Mouse (Mus musculus): ENCODE data around the gene Repin1. TPM values are rescaled to one million over a fixed set of nuclear protein-coding genes. Genes with fewer than 3 reads are reported as not detected.
A peak's percentile ranks its signal among the peaks of the same experiment; 100 is the strongest.

The Repin1 gene
- polyA plus RNA-seq, 1 experiment from 2014 or later = 47.0 TPM

DNA sequence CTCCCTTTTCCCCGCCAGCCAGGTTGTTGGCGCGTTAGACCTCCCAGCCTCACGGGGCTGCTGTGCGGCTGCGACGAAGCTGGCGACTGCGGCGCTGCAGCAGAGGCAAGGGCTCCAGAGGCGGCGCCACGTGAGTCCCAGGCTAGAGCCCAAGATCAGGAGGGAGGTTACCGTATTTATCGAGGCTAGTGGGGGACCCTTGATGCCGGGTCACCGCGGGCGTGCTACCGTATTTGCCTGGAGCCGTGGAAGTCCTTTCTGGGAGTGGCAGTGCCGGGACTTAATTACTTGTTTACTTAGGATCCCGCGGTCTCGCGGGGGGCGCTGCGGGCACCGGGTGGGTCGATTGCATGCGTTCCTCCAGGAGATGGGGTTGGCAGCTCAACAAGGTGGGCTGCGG lies 33.3 kb downstream of the Repin1 start:
- Histone ChIP-seq H3K9me3 (ENCODE audit: control insufficient read depth, low read length) (no peaks in the 10 kb centered on the region), H3K4me1 (ENCODE audit: control insufficient read depth, insufficient read depth, low read length) (peaks cover 7% of the 10 kb centered on the region; the same call in 1 of the 2 replicates), H3K9ac (replicated peaks; ENCODE audit: low read length) (peak overlapping the region; percentile 32), H3K27ac (replicated peaks; ENCODE audit: low read depth, low read length) (no peak overlapping the region), H3K4me2 (ENCODE audit: low read length) (peak overlapping the region; percentile 75), H3K36me3 (ENCODE audit: control insufficient read depth, insufficient read depth, low read length) (0 out of 2 replicates have a peak, but pooled peaks cover under 1% of the 10 kb centered on the region), H3K4me3 (replicated peaks; ENCODE audit: low read depth, low read length) (peak overlapping the region; percentile 40), H3K27me3 (ENCODE audit: control insufficient read depth, insufficient read depth, low read length) (peaks cover 16% of the 10 kb centered on the region)
- WGBS = under 1% methylated on average over 32 of the region's 32 CpGs
- ATAC-seq (ENCODE audit: low FRiP score, low TSS enrichment) (0 out of 2 replicates have a peak, but pooled peaks have one; percentile 5), DNase-seq (peak; percentile 80)

- no peak overlapping the region for H3K27ac ChIP-seq (replicated peaks; ENCODE audit: low read depth, low read length)
- peaks cover 16% of the 10 kb centered on the region for H3K27me3 ChIP-seq (ENCODE audit: control insufficient read depth, insufficient read depth, low read length)
- H3K36me3 ChIP-seq (ENCODE audit: control insufficient read depth, insufficient read depth, low read length) = no peaks in the 10 kb centered on the region
- WGBS = 2% methylated on average over 7 of the region's 7 CpGs
- DNase-seq (no peak), ATAC-seq (ENCODE audit: low FRiP score, low TSS enrichment) (peak; percentile 14; the same call in 1 of the 2 replicates)
- no peaks in the 10 kb centered on the region for H3K9me3 ChIP-seq (ENCODE audit: control insufficient read depth, low read length)
- peaks cover 7% of the 10 kb centered on the region; the same call in 1 of the 2 replicates for H3K4me1 ChIP-seq (ENCODE audit: control insufficient read depth, insufficient read depth, low read length)
- peak overlapping the region; percentile 32; the same call in 1 of the 2 replicates for H3K9ac ChIP-seq (replicated peaks; ENCODE audit: low read length)
- H3K4me3 ChIP-seq (replicated peaks; ENCODE audit: low read depth, low read length) = peak overlapping the region; percentile 40
- peak overlapping the region; percentile 75 for H3K4me2 ChIP-seq (ENCODE audit: low read length)
Measured at GRCm38 (mm10) chr6:48627511-48627924, 33.8 kb downstream of the Repin1 start.

GRCm38 (mm10) chr6:48628377-48628776 lies 34.7 kb downstream of the Repin1 start:
- ATAC-seq (ENCODE audit: low FRiP score, low TSS enrichment) = no peak
- H3K4me3 ChIP-seq (replicated peaks; ENCODE audit: low read depth, low read length) = no peak overlapping the region
- H3K36me3 ChIP-seq (ENCODE audit: control insufficient read depth, insufficient read depth, low read length) = no peaks in the 10 kb centered on the region
- DNase-seq = no peak
- no peaks in the 10 kb centered on the region for H3K9me3 ChIP-seq (ENCODE audit: control insufficient read depth, low read length)
- peaks cover 7% of the 10 kb centered on the region; the same call in 1 of the 2 replicates for H3K4me1 ChIP-seq (ENCODE audit: control insufficient read depth, insufficient read depth, low read length)
- peak overlapping the region; percentile 78; the same call in 1 of the 2 replicates for H3K4me2 ChIP-seq (ENCODE audit: low read length)
- no peak overlapping the region for H3K27ac ChIP-seq (replicated peaks; ENCODE audit: low read depth, low read length)
- 93% methylated on average over 3 of the region's 3 CpGs for WGBS
- peaks cover 16% of the 10 kb centered on the region for H3K27me3 ChIP-seq (ENCODE audit: control insufficient read depth, insufficient read depth, low read length)
- H3K9ac ChIP-seq (replicated peaks; ENCODE audit: low read length) = no peak overlapping the region

DNA sequence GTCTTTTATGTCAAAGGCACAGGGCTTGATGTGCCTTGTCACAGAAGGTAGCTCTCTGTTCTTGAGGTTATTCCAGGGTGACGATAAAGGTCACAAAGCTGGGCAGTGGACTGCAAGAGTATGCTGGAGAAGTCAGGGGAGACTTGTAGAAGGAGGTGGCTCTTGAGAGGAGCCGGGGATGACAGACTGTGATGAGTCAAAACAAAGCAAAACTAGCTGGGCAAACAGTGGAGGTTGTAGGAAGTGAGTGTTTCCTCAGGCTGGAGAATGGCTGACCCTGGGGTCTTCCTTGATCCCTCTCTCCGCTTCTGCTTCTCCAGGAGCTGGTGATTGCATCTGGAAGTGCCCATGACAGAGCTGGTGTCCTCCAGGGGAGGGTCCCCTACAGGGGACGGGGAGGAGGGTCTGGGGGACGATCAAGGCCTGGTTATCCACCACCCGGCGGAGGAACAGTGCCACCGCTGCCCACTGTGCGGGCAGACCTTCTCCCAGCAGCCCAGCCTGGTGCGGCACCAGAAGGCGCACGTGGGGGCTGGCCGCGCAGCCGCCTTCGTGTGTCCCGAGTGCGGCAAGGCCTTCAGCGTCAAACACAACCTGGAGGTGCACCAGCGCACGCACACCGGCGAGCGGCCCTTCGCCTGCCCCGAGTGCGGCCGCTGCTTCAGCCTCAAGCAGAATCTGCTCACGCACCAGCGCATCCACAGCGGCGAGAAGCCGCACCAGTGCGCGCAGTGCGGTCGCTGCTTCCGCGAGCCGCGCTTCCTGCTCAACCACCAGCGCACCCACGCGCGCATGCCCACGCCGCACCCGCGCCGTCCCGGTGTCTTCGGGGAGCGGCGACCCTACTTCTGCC lies 35.4 kb downstream of the Repin1 start:
- peak; percentile 76 for DNase-seq
- H3K27ac ChIP-seq (replicated peaks; ENCODE audit: low read depth, low read length) = peak overlapping the region; percentile 37; the same call in 1 of the 2 replicates
- 8% methylated on average over 54 of the region's 54 CpGs for WGBS
- ATAC-seq (ENCODE audit: low FRiP score, low TSS enrichment) = peak; percentile 66; the same call in 1 of the 2 replicates
- peak overlapping the region; percentile 43 for H3K4me3 ChIP-seq (replicated peaks; ENCODE audit: low read depth, low read length)
- peak overlapping the region; percentile 78 for H3K4me2 ChIP-seq (ENCODE audit: low read length)
- H3K9ac ChIP-seq (replicated peaks; ENCODE audit: low read length) = peak overlapping the region; percentile 54
- H3K9me3 ChIP-seq (ENCODE audit: control insufficient read depth, low read length) = no peaks in the 10 kb centered on the region
- no peaks in the 10 kb centered on the region for H3K36me3 ChIP-seq (ENCODE audit: control insufficient read depth, insufficient read depth, low read length)
- H3K4me1 ChIP-seq (ENCODE audit: control insufficient read depth, insufficient read depth, low read length) = peaks cover 7% of the 10 kb centered on the region; the same call in 1 of the 2 replicates
- H3K27me3 ChIP-seq (ENCODE audit: control insufficient read depth, insufficient read depth, low read length) = peaks cover 16% of the 10 kb centered on the region

DNA sequence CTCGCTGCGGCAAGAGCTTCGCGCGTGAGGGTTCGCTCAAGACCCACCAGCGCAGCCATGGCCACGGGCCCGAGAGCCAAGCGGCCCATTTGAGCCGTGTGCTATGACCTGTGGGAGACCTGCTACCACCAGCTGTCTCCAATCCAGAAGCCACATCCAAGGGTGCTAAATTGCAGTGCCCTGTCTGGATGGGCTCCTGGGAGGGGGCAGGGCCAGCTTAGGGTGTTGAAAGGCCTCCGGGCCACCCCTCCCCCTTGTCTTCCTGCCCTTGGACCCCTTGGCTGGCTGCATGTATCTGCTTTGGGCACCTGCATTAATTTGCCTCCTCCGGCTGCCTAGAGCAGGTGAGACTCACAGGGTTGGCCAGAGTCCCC lies 36.0 kb downstream of the Repin1 start:
- H3K4me3 ChIP-seq (replicated peaks; ENCODE audit: low read depth, low read length) = peak overlapping the region; percentile 43
- ATAC-seq (ENCODE audit: low FRiP score, low TSS enrichment) = 0 out of 2 replicates have a peak, but pooled peaks have one; percentile 22
- WGBS = 23% methylated on average over 13 of the region's 13 CpGs

DNA sequence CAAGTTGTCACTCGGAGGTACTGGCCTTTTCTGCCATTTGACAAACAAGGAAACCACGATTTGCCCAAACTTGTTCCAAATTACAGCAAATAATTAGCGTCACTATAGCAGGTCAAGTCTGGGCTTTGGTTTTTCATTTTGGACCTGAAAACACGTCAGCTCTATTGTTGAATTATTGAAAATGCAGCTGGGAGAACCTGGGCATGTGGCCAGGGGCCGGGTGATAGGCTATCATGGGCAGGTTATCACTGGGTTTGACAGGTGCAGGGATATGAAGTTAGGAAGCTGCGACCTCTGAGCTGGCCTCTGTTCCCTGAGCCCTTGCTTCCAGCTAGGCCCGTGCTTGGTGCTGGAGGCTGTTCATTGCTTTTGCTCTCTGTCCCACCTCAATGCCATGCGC lies 37.1 kb downstream of the Repin1 start:
- H3K27ac ChIP-seq (replicated peaks; ENCODE audit: low read depth, low read length) = no peak overlapping the region
- ATAC-seq (ENCODE audit: low FRiP score, low TSS enrichment) = no peak
- 88% methylated on average over 8 of the region's 8 CpGs for WGBS

More for the DNA sequence above, 36.0 kb downstream of the Repin1 start:
- Histone ChIP-seq H3K36me3 (ENCODE audit: control insufficient read depth, insufficient read depth, low read length) (no peaks in the 10 kb centered on the region), H3K9ac (replicated peaks; ENCODE audit: low read length) (peak overlapping the region; percentile 54), H3K27me3 (ENCODE audit: control insufficient read depth, insufficient read depth, low read length) (peaks cover 16% of the 10 kb centered on the region), H3K4me2 (ENCODE audit: low read length) (peak overlapping the region; percentile 78), H3K27ac (replicated peaks; ENCODE audit: low read depth, low read length) (peak overlapping the region; percentile 37; the same call in 1 of the 2 replicates), H3K9me3 (ENCODE audit: control insufficient read depth, low read length) (no peaks in the 10 kb centered on the region), H3K4me1 (ENCODE audit: control insufficient read depth, insufficient read depth, low read length) (peaks cover 7% of the 10 kb centered on the region; the same call in 1 of the 2 replicates)
- no peak for DNase-seq

GRCm38 (mm10) chr6:48635105-48635504 lies 41.4 kb downstream of the Repin1 start:
- ATAC-seq (ENCODE audit: low FRiP score, low TSS enrichment) (no peak), DNase-seq (no peak)
- H3K27me3 ChIP-seq (ENCODE audit: control insufficient read depth, insufficient read depth, low read length) = no peaks in the 10 kb centered on the region
- H3K27ac ChIP-seq (replicated peaks; ENCODE audit: low read depth, low read length) = no peak overlapping the region
- H3K4me1 ChIP-seq (ENCODE audit: control insufficient read depth, insufficient read depth, low read length) = no peaks in the 10 kb centered on the region
- WGBS = 88% methylated on average over 2 of the region's 2 CpGs
- H3K9ac ChIP-seq (replicated peaks; ENCODE audit: low read length) = no peak overlapping the region
- no peak overlapping the region for H3K4me3 ChIP-seq (replicated peaks; ENCODE audit: low read depth, low read length)
- H3K4me2 ChIP-seq (ENCODE audit: low read length) = no peak overlapping the region
- H3K36me3 ChIP-seq (ENCODE audit: control insufficient read depth, insufficient read depth, low read length) = no peaks in the 10 kb centered on the region
- no peaks in the 10 kb centered on the region for H3K9me3 ChIP-seq (ENCODE audit: control insufficient read depth, low read length)

More for the DNA sequence above, 37.1 kb downstream of the Repin1 start:
- Histone ChIP-seq H3K9ac (replicated peaks; ENCODE audit: low read length) (no peak overlapping the region), H3K4me1 (ENCODE audit: control insufficient read depth, insufficient read depth, low read length) (peaks cover 7% of the 10 kb centered on the region; the same call in 1 of the 2 replicates), H3K4me3 (replicated peaks; ENCODE audit: low read depth, low read length) (no peak overlapping the region), H3K27me3 (ENCODE audit: control insufficient read depth, insufficient read depth, low read length) (peaks cover 16% of the 10 kb centered on the region), H3K4me2 (ENCODE audit: low read length) (no peak overlapping the region), H3K9me3 (ENCODE audit: control insufficient read depth, low read length) (no peaks in the 10 kb centered on the region), H3K36me3 (ENCODE audit: control insufficient read depth, insufficient read depth, low read length) (no peaks in the 10 kb centered on the region)
- no peak for DNase-seq

- H3K27me3 ChIP-seq (ENCODE audit: control insufficient read depth, insufficient read depth, low read length) = no peaks in the 10 kb centered on the region
- DNase-seq (no peak), ATAC-seq (ENCODE audit: low FRiP score, low TSS enrichment) (no peak)
- WGBS = 52% methylated on average over 6 of the region's 6 CpGs
- H3K36me3 ChIP-seq (ENCODE audit: control insufficient read depth, insufficient read depth, low read length) = no peaks in the 10 kb centered on the region
- no peak overlapping the region for H3K9ac ChIP-seq (replicated peaks; ENCODE audit: low read length)
- no peak overlapping the region for H3K27ac ChIP-seq (replicated peaks; ENCODE audit: low read depth, low read length)
- no peaks in the 10 kb centered on the region for H3K4me1 ChIP-seq (ENCODE audit: control insufficient read depth, insufficient read depth, low read length)
- H3K4me2 ChIP-seq (ENCODE audit: low read length) = no peak overlapping the region
- H3K9me3 ChIP-seq (ENCODE audit: control insufficient read depth, low read length) = no peaks in the 10 kb centered on the region
- no peak overlapping the region for H3K4me3 ChIP-seq (replicated peaks; ENCODE audit: low read depth, low read length)
Measured at GRCm38 (mm10) chr6:48636515-48636914, 42.8 kb downstream of the Repin1 start.
